Mouse (Mus musculus) embryo, embryonic 11.5 days (tissue): Measurements from ENCODE around the gene Atp5g2.
A peak's percentile ranks its signal among the peaks of the same experiment; 100 is the strongest.
"Not testable (repeated sequence)": the region's sequence is repeated elsewhere in the genome, so short reads cannot be mapped to it uniquely, and the experiment has no call there.

Experiments
- DNase-seq: peaks from one replicate; pipeline ENCODE4 v3.0.0-alpha.2; 2012; ENCODE audit warnings: low read depth, low spot score

The Atp5g2 gene

GRCm38 (mm10) chr15:102669571-102669970 lies 2.6 kb downstream of the Atp5g2 start:
- DNase-seq = no peak

GRCm38 (mm10) chr15:102665494-102665893 lies 6.7 kb downstream of the Atp5g2 start:
- no peak for DNase-seq

- DNase-seq = no peak
Measured at GRCm38 (mm10) chr15:102663825-102664224, 8.3 kb downstream of the Atp5g2 start.

- not testable (repeated sequence) for DNase-seq
Measured at GRCm38 (mm10) chr15:102662601-102663000, 9.6 kb downstream of the Atp5g2 start.

GRCm38 (mm10) chr15:102657926-102658381 lies 14.2 kb downstream of the Atp5g2 start:
- DNase-seq = no peak

GRCm38 (mm10) chr15:102656658-102657057 lies 15.5 kb downstream of the Atp5g2 start:
- peak; percentile 32 for DNase-seq

- DNase-seq = not testable (repeated sequence)
Measured at GRCm38 (mm10) chr15:102651928-102652660, 20.1 kb downstream of the Atp5g2 start.

- DNase-seq = no peak
Measured at GRCm38 (mm10) chr15:102651107-102651506, 21.0 kb downstream of the Atp5g2 start.

- no peak for DNase-seq
Measured at GRCm38 (mm10) chr15:102635817-102636216, 36.3 kb downstream of the Atp5g2 start.

GRCm38 (mm10) chr15:102634684-102635083 lies 37.5 kb downstream of the Atp5g2 start:
- DNase-seq = no peak

GRCm38 (mm10) chr15:102625687-102626055 lies 46.5 kb downstream of the Atp5g2 start:
- no peak for DNase-seq

GRCm38 (mm10) chr15:102624970-102625686 lies 47.0 kb downstream of the Atp5g2 start, which contains the start of the genes Gm28047 and Atf7:
Gene Gm28047, minus strand, starts transcription at chr15:102625067.
Gene Atf7, minus strand, starts transcription at chr15:102625464.
- peak; percentile 99 for DNase-seq

- DNase-seq = no peak
Measured at GRCm38 (mm10) chr15:102624291-102624969, 47.7 kb downstream of the Atp5g2 start.

GRCm38 (mm10) chr15:102623121-102623520 lies 49.0 kb downstream of the Atp5g2 start:
- no peak for DNase-seq

- no peak for DNase-seq
Measured at GRCm38 (mm10) chr15:102622536-102622935, 49.6 kb downstream of the Atp5g2 start.

GRCm38 (mm10) chr15:102620765-102621164 lies 51.4 kb downstream of the Atp5g2 start:
- DNase-seq = no peak

- DNase-seq = no peak
Measured at GRCm38 (mm10) chr15:102619486-102619885, 52.7 kb downstream of the Atp5g2 start.

- no peak for DNase-seq
Measured at GRCm38 (mm10) chr15:102617654-102618053, 54.5 kb downstream of the Atp5g2 start.

GRCm38 (mm10) chr15:102616174-102616573 lies 56.0 kb downstream of the Atp5g2 start:
- DNase-seq = no peak

- no peak for DNase-seq
Measured at GRCm38 (mm10) chr15:102614224-102614623, 57.9 kb downstream of the Atp5g2 start.

- no peak for DNase-seq
Measured at GRCm38 (mm10) chr15:102612966-102613365, 59.2 kb downstream of the Atp5g2 start.
